Mouse (Mus musculus): ENCODE data around the gene Pcbp3.

Gene Pcbp3

DNA sequence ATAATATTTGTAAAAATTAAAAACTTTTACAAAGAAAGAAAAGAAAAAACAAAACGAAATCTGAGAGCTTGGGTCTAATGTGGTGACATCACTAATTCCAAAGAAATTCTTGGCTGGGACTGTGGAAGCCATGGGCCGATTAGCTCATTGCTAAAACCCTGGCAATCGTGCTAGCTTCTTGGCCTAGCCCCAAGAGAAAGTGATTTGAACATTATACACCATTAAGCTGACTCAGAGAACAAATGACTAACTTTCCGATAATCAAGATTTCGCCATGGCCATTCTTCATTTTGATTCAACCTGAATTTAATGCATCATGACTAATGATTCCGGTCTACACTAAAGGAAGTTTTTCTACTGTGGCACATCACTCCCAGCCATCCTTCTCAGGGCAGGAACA lies 30.6 kb downstream of the Pcbp3 start:
- no peak for DNase-seq (ENCODE audit: extremely low spot score)

DNA sequence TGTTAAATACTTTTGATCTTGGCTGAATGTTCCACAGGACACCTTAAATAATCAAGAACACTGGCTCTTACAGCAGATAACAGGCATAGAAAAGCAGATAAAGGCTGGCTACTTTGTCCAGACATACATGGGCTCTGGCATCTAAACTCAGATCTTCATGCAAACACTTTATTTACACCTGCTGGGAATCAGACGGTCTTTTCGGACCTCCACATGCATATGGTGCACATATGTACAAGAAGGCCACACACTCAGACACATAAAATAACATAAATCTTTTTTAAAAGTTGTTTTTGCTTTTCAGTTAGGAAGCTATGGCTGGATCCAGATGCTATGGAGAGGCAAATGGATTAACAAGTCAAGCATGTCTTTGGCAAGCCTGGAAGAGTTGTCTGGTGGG lies 37.2 kb downstream of the Pcbp3 start:
- DNase-seq (ENCODE audit: extremely low spot score): no peak

GRCm38 (mm10) chr10:76918086-76918485 lies 43.6 kb downstream of the Pcbp3 start:
- no peak for DNase-seq (ENCODE audit: extremely low spot score)

DNA sequence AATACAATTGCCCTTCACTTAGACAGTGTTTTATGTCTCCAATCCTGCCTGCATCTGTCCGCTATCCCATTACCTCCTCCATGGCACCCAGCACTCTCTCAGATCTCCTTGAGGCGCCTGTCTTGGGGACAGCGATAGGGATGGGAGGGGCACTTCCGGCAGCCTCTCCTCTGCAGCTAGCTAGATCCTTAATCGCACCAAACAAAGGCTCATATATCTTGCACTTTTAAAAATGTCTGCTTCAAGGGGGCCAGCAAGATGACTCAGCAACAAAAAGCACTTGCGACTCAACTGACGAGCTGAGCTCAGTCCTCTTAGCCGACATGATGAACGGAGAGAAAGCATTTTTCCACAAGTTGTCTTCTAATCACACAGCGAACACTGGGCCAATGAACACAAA lies 55.3 kb downstream of the Pcbp3 start:
- no peak for DNase-seq (ENCODE audit: extremely low spot score)

DNA sequence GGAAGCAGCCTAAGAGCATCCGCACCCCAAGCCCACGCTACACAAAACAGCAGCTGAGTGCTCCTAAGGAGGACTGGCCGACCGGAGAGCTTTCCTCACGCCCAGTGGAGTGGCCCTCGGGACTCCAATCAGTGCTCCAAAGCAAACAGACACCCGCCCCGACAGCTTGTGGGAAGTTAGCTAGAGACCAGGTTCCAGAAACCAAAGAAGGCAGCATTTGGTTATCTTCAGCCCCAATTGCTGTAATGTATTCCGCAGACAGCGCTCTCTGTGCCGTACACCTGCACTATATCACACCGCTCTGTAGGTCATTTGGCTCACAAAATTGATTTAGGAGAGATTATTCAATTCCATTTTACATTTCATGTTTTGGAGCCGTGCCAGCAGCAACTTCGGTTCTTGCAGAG lies 55.7 kb downstream of the Pcbp3 start:
- DNase-seq (ENCODE audit: extremely low spot score): no peak

DNA sequence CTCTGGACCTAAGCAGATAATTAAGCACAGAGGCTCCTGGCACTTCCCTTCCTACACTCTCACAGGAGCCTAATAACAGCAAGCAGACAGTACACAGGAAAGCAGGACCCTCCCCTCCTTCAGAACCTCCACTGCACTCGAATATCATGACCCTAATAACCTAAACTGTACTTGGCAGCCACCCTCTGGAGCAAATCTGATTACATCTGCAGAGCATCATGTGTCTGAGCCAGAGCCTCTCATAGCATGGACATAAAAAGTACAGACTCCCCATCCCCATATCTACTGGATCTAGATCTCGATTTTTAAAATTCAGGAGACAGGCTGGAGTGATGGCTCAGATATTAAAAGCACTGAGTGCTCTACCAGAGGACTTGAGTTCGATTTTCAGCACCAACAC lies 58.0 kb downstream of the Pcbp3 start:
- no peak for DNase-seq (ENCODE audit: extremely low spot score)

- DNase-seq (ENCODE audit: extremely low spot score): no peak
Observed at GRCm38 (mm10) chr10:76903099-76903498, 58.6 kb downstream of the Pcbp3 start.

DNA sequence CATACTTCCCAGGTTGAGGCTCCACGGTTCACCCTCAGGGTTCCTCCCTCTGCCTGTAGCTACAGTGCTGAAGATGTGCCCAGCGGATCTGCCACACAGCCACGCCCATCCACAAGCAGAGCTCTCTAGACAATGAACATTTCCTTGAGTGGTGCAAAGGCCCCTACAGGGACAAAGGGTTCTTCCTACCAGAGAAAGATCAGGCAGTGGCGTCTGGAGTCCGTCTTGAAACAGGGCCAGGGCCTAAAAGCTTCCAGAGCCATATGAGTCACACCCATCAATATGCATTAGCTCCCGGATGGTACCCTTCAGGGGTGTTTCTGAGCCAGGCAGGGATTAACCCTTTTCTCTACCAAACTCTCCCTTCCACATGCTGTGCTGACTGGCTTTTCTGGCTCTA lies 59.1 kb downstream of the Pcbp3 start:
- DNase-seq (ENCODE audit: extremely low spot score): no peak

DNA sequence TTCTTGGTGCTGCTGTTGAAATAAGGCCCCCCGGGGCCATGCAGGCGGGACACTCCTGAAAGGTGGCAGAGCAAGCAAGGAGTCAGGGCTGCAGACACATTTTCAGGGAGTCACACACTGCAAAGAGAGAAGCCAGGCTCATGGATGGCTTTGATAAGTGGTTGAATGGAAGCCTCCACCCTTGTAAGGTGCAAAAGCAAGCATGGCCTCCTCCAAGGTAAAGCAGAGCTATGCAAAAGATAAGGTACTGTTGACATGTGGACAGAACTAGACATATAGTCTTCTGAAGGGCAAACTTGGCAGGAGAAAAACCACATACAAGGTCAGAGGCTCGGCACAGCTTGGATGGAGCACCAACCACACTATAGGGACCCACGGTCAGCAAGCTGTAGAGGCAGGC lies 63.3 kb downstream of the Pcbp3 start:
- DNase-seq (ENCODE audit: extremely low spot score): no peak

DNA sequence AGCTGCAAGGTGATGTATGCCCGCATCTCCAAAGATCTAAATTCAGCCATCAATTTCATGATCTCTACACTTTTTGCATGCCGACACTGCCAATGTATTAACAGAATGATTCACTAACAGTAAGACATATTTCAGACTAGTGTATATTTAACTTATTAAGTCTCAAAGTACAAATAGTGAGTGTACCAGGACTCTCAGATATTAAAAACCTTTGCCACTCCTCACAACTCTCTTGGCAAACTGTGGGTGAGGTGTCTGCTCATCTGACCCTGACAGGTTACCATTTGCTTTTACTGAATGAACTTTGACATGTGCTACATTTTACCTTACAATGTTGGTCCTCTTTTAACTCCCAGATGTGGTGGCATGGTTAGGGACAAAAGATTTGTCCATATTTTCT lies 70.2 kb downstream of the Pcbp3 start:
- no peak for DNase-seq (ENCODE audit: extremely low spot score)

GRCm38 (mm10) chr10:76883442-76884244 lies 78.0 kb downstream of the Pcbp3 start:
- no peak for DNase-seq (ENCODE audit: extremely low spot score)

GRCm38 (mm10) chr10:76882644-76883441 lies 78.8 kb downstream of the Pcbp3 start:
- no peak for DNase-seq (ENCODE audit: extremely low spot score)

DNA sequence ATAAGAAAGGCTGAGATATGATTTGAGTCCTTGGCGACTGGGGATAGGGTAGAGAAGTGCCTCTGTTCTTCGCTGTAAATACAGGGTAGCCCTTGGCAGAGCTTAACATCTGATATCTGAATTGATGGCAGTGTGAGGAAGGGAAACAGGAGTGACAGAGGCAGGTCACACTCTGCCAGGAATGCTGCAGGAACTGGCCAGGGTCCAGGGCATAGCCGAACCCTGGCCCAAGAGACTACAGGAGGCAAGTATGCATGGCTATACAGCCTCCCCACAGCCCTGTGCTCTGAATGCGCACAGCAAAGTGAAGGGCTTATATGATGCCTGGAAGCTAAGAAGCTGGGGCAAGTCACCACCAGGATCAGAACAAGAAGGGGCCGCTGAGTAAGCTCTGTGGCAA lies 79.8 kb downstream of the Pcbp3 start:
- DNase-seq (ENCODE audit: extremely low spot score): no peak

DNA sequence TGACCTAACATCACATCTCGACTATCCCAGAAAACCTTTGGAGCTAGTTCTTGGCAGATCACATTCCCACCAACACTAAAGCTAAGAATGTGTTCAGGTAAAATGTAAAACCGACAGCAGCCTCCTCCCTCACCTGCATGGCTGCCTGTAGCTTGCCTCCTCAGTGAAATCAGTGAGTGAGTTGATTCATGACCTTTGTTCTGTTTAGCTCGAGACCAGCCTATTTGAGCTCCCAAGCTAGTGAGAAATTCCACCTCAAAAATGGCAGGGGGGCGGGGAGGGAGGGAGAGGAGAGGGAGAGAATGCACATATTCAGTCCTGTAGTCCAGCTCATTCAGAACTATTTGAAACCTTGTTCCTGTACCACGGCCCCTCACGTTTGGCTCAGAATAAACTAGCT lies 86.4 kb downstream of the Pcbp3 start:
- DNase-seq (ENCODE audit: extremely low spot score): no peak

DNA sequence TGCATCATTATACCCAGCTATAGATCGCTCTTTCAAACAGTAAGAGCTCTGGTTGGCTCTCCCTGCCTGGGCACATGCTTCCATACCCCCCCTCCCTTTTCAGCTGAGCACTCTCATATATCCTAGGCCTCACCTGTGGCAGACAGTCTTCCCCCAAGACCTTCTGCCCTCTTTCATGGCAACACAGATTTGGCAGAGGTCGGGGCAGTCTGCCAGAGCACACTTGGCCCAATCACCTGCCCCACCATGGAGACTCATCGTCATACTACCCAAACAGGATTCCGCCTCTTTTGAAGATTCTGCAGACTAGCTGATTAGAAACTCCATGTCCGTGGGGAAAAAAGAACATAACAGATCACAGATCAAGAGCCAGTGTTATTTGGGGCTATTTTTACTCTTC lies 86.8 kb downstream of the Pcbp3 start:
- DNase-seq (ENCODE audit: extremely low spot score): no peak

DNA sequence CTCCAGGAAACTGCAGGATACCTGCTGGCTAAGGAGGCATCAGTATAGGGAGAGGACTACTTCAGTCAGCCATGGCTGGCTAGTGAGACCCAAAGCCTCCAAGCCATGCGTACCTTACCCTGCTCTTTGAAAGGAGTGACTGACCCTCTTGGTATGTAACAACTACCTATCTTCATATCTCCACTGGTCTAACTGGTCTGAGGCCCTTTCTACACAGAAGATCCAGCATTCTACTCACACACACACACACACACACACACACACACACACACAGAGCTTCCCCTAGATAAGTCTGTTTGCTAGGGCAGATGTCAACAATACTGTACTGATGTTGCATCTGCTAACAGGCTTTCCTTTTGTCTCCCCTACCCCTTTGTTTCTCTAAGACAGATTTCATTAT lies 87.3 kb downstream of the Pcbp3 start:
- no peak for DNase-seq (ENCODE audit: extremely low spot score)

GRCm38 (mm10) chr10:76873948-76874347 lies 87.7 kb downstream of the Pcbp3 start:
- no peak for DNase-seq (ENCODE audit: extremely low spot score)

DNA sequence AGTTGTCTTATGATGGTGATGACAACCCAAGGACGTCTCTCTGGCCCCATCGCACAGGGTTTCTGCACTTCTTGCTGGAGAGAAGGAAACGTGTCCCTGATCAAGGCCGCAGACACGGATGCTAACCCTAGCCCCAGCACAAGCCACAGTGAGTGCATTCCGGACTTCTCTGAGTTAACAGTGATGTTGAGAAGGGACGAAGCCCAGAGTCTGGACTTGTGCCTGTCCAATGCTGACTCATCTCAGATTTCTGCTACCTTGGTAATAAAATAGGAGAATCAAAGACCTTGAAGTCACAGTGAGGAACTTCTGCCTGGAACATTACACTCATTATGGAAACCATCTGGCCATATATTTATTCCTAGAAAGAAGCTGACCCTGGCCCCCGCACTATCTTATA lies 89.0 kb downstream of the Pcbp3 start:
- DNase-seq (ENCODE audit: extremely low spot score): no peak

DNA sequence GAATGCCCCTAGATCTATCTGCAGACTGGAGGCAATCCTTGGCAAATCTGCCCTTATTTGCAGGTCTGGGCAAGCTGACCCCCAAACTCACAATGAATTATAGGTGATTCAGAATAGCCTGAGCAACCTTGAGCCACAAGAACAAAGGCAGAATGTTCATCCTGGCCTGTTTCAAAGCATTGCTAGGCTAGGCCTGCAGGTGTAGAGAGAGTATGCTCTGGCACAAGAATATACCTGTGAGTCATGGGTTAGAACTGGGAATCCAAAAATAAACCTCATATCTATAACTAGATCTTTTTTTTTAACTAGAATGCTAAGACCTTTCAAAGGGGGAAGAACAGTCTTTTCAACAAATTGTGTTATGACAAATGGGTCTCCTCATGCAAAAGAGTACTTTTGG lies 95.8 kb downstream of the Pcbp3 start:
- DNase-seq (ENCODE audit: extremely low spot score): no peak

DNA sequence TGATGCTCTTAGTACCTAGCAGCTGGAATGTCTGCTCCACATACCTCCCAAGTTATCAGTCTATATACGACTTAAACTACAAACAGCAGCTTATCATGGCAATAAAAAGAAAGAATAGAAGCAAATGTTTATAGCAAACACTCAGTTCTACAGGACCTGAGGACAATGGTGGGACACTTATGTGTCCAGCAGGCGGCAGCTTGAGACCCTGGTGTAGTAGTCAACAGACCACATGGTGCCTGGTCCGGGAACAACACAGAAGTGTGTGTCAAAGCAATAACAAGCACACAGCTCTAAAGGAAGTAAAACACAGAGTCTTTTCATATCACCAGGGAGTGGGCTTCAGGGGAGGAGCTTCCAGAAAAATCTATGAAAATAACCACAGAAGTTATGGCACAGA lies 100.7 kb downstream of the Pcbp3 start:
- no peak for DNase-seq (ENCODE audit: extremely low spot score)

GRCm38 (mm10) chr10:76859355-76860127 lies 102.1 kb downstream of the Pcbp3 start:
- DNase-seq (ENCODE audit: extremely low spot score): no peak

DNA sequence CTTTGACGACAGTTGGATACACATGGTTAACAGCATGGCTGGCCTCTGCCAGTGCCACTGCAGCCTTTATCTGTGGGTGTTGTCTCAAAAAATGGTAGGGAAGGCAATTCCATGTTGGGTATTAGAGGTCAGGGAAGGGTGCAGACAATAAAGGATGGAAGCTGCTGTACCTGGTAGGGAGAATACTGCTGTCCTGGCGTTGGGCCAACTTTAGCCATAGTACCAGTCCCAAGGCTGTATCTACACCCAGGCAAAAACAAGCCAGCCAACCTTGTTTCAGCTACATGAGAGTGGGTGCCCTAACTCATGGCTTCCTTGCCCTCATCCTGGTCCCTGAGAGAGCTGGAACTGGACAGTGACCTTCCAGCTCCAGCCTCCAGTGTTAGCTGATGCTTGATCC lies 103.8 kb downstream of the Pcbp3 start:
- DNase-seq (ENCODE audit: extremely low spot score): no peak

- no peak for DNase-seq (ENCODE audit: extremely low spot score)
Observed at GRCm38 (mm10) chr10:76846480-76846879, 115.2 kb downstream of the Pcbp3 start.

All from embryo, embryonic 9.5 days (tissue).